Mouse (Mus musculus) hindbrain, embryonic 10.5 days (tissue): Measurements from ENCODE around the gene Lpp. TPM values are rescaled to one million over a fixed set of nuclear protein-coding genes. Genes with fewer than 3 reads are reported as not detected.

ENCODE experiments used
- DNase-seq: peaks from one replicate; pipeline ENCODE4 v3.0.0-alpha.2; 2017; ENCODE audit warnings: low spot score
- H3K27ac ChIP-seq: fragments of 300-500 bp; sonication (generic); 2 replicates; pipeline ENCODE4 v1.5.1; 2016; ENCODE audit warnings: mild to moderate bottlenecking, moderate library complexity
- H3K27me3 ChIP-seq: fragments of 300-500 bp; sonication (generic); 2 replicates; pipeline ENCODE4 v1.6.1; 2016; ENCODE audit warnings: mild to moderate bottlenecking; ENCODE audit not compliant: poor library complexity, insufficient read depth, severe bottlenecking
- H3K36me3 ChIP-seq: fragments of 300-500 bp; sonication (generic); 2 replicates; pipeline ENCODE4 v1.6.1; 2016; ENCODE audit warnings: mild to moderate bottlenecking, moderate library complexity
- H3K4me1 ChIP-seq: fragments of 300-500 bp; sonication (generic); replicated peaks from 2 replicates; pipeline ENCODE4 v1.6.1; 2016; ENCODE audit warnings: mild to moderate bottlenecking
- H3K4me3 ChIP-seq: fragments of 300-500 bp; sonication (generic); 2 replicates; pipeline ENCODE4 v1.5.1; 2016; ENCODE audit warnings: mild to moderate bottlenecking, moderate library complexity
- H3K9me3 ChIP-seq: fragments of 300-500 bp; sonication (generic); 2 replicates; pipeline ENCODE4 v1.6.1; 2016; ENCODE audit warnings: mild to moderate bottlenecking, moderate library complexity
- WGBS: fragments of 180-500 bp; shearing (Covaris S2); methylation state at CpG from one replicate; pipeline ENCODE4 v1.1.7; 2016; 5-methylcytosine and 5-hydroxymethylcytosine counted together
- polyA plus RNA-seq: library from polyadenylated mRNA; unstranded; fragments of >200 nt; fragmentation: Nextera tagmentation; extraction: Ambion mirVana; gene quantifications from 2 replicates; pipeline ENCODE4 v1.2.1, GENCODE M21; 2016

Gene Lpp
- polyA plus RNA-seq, 1 experiment from 2014 or later = 26.6 TPM

DNA sequence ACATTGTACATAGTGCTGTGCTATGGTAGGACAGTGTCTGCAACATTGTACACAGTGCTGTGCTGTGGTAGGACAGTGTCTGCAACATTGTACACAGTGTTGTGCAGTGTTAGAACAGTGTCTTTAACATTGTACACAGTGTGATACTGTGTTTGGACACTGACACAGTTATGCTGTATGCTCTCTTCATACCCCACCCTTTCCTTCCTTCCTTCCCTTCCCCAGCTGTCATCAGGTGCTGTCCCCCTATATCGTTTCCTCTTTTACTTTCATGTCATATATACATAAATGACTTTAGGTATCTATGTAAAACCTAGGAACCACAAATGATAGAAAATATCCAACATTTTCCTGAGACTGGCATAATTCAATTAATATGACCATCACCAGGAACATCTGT is 53.1 kb downstream of the Lpp start:
- WGBS = 88% methylated on average over 1 of the region's 1 CpGs
- peaks cover 58% of the 10 kb centered on the region for H3K4me1 ChIP-seq
- no peak for DNase-seq

GRCm38 (mm10) chr16:24447666-24448492 is 54.6 kb downstream of the Lpp start:
- 49% methylated on average over 7 of the region's 7 CpGs for WGBS
- no peak for DNase-seq
- H3K27ac ChIP-seq = peak overlapping the region; percentile 45; the same call in 1 of the 2 replicates
- peaks cover 47% of the 10 kb centered on the region for H3K4me1 ChIP-seq
- H3K4me3 ChIP-seq = no peak overlapping the region
- no peaks in the 10 kb centered on the region for H3K36me3 ChIP-seq
- H3K9me3 ChIP-seq = no peaks in the 10 kb centered on the region
- H3K27me3 ChIP-seq = no peaks in the 10 kb centered on the region

More for the DNA sequence above, 53.1 kb downstream of the Lpp start:
- Histone ChIP-seq H3K27ac (no peak overlapping the region), H3K36me3 (no peaks in the 10 kb centered on the region), H3K9me3 (no peaks in the 10 kb centered on the region), H3K4me3 (no peak overlapping the region), H3K27me3 (no peaks in the 10 kb centered on the region)

DNA sequence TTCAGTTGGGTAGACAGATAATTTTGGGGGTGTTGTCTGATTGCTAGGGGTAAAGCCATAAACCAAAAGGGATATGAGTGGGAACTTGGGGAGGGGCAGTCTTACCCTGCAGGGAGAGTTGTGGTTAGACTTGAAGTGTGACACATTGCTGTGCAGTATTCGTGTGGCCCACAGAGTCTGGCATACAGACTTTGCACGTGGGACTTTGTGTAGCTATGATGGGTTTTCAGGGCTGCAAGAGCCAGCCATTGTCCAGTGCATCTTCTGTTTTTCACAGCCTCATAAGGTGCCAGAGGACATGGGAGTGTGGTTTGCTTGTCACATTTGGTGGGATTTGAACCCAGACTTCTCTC is 55.2 kb downstream of the Lpp start:
- Histone ChIP-seq H3K27ac (0 out of 2 replicates have a peak overlapping the region, but pooled peaks have one; percentile 45), H3K36me3 (no peaks in the 10 kb centered on the region), H3K27me3 (no peaks in the 10 kb centered on the region), H3K4me3 (no peak overlapping the region), H3K9me3 (no peaks in the 10 kb centered on the region), H3K4me1 (peaks cover 42% of the 10 kb centered on the region)
- no peak for DNase-seq
- 80% methylated on average over 2 of the region's 2 CpGs for WGBS

GRCm38 (mm10) chr16:24449806-24450205 is 56.5 kb downstream of the Lpp start:
- Histone ChIP-seq H3K36me3 (no peaks in the 10 kb centered on the region), H3K27ac (peak overlapping the region; percentile 60), H3K4me3 (no peak overlapping the region), H3K9me3 (no peaks in the 10 kb centered on the region), H3K4me1 (peaks cover 37% of the 10 kb centered on the region), H3K27me3 (no peaks in the 10 kb centered on the region)
- peak; percentile 22 for DNase-seq
- 13% methylated on average over 8 of the region's 8 CpGs for WGBS

- Histone ChIP-seq H3K36me3 (no peaks in the 10 kb centered on the region), H3K4me1 (peaks cover 33% of the 10 kb centered on the region), H3K27me3 (no peaks in the 10 kb centered on the region), H3K9me3 (no peaks in the 10 kb centered on the region), H3K27ac (peak overlapping the region; percentile 60), H3K4me3 (no peak overlapping the region)
- WGBS = 64% methylated on average over 5 of the region's 5 CpGs
- no peak for DNase-seq
Observed at GRCm38 (mm10) chr16:24450256-24450655, 56.9 kb downstream of the Lpp start.

DNA sequence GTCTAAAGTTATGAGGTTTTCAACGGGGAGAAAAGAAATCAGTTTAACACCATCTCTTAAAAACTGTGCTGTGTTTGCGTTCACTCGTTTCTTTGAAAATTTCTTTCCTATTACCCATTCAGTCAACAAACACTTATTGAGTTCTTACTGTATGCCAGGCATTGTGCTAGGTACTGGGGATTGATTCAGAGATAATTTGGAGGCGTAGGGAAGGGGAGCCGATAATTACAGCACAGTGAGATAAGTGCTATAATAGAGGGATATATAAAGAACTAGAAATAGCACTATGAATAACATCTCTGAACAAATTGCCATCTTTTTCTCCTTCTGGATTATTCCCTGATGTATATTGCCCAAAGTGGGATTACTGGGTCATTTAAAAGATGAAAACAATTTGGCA is 57.8 kb downstream of the Lpp start:
- H3K4me1 ChIP-seq = peaks cover 30% of the 10 kb centered on the region
- H3K27ac ChIP-seq = no peak overlapping the region
- H3K9me3 ChIP-seq = no peaks in the 10 kb centered on the region

DNA sequence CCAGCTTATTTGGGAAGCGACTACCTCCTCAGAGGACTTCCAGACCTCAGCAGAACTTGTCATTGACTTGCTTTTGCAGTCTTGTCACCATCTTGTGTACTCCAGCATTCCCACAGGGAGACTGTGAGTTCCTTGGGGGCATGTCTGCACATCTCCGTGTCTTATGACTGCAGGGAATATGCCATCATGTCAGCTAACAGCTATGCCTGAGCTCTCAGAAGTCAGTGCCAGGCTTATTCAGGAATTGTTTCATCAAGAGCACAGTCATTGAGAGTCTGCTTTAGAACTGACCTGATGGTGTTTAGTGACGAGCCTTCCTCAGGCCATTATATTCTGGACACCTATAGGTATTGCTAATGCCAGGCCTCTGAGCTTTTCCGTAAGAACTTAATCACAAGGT is 60.2 kb downstream of the Lpp start:
- Histone ChIP-seq H3K9me3 (no peaks in the 10 kb centered on the region), H3K27ac (no peak overlapping the region), H3K4me1 (peaks cover 26% of the 10 kb centered on the region), H3K27me3 (no peaks in the 10 kb centered on the region), H3K36me3 (peaks cover 15% of the 10 kb centered on the region), H3K4me3 (no peak overlapping the region)
- no peak for DNase-seq
- 88% methylated on average over 4 of the region's 4 CpGs for WGBS

More for the DNA sequence above, 57.8 kb downstream of the Lpp start:
- Histone ChIP-seq H3K36me3 (no peaks in the 10 kb centered on the region), H3K27me3 (no peaks in the 10 kb centered on the region), H3K4me3 (no peak overlapping the region)
- 93% methylated on average over 5 of the region's 5 CpGs for WGBS
- no peak for DNase-seq

- peaks cover 19% of the 10 kb centered on the region for H3K36me3 ChIP-seq
- 29% methylated on average over 4 of the region's 4 CpGs for WGBS
- no peaks in the 10 kb centered on the region for H3K27me3 ChIP-seq
- peaks cover 17% of the 10 kb centered on the region for H3K4me1 ChIP-seq
- H3K27ac ChIP-seq = no peak overlapping the region
- H3K4me3 ChIP-seq = no peak overlapping the region
- no peak for DNase-seq
- H3K9me3 ChIP-seq = no peaks in the 10 kb centered on the region
Observed at GRCm38 (mm10) chr16:24454493-24454892, 61.2 kb downstream of the Lpp start.

DNA sequence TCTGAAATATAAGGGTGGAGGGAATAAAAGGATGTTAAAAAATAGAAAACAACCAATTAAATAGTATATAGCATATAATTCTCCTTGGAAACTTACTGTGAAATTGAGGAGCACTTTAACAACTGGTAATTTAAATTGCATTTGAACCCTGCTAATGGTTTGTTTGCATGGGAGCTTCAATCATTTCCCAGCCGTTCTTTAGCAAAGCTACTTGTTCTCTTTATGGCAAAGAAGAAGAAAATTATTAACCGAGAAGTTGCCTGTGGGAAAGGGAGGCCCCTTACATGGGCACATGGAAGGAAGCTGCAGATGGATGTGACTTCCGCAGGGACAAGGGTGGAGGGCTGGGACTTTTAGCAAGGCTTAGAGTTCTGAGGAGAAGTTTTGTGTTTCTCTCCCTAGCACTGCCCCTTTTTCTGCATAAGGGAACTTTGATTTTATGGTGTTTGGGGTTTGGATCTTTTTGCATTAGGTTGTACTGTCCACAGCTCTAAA is 62.1 kb downstream of the Lpp start:
- H3K27me3 ChIP-seq = no peaks in the 10 kb centered on the region
- H3K9me3 ChIP-seq = no peaks in the 10 kb centered on the region
- no peak overlapping the region for H3K4me3 ChIP-seq
- H3K27ac ChIP-seq = no peak overlapping the region
- peaks cover 8% of the 10 kb centered on the region for H3K4me1 ChIP-seq
- no peak for DNase-seq
- H3K36me3 ChIP-seq = peaks cover 19% of the 10 kb centered on the region
- 77% methylated on average over 3 of the region's 3 CpGs for WGBS

DNA sequence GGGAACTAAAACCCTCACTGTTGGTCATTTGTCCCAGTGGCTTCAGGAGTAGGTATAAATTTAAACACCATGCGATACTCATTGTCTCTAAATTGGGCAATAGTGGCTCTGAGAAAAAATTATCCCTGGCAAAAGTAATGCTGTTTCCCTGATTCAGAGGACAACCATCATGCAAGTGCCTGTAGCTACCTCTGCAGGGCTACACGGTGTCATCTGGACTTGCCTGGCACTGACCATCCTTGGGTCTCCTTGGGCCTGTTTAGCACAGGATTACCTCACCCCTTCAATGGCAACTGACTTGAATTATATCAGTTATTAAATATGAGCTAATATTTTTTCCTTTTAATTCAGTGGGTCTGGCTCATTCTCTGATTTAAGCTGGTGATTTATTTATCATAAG is 70.5 kb downstream of the Lpp start:
- Histone ChIP-seq H3K4me1 (0 out of 2 replicates have a peak, but pooled peaks cover under 1% of the 10 kb centered on the region), H3K27ac (no peak overlapping the region), H3K27me3 (no peaks in the 10 kb centered on the region), H3K4me3 (no peak overlapping the region), H3K9me3 (no peaks in the 10 kb centered on the region), H3K36me3 (peaks cover 1% of the 10 kb centered on the region; the same call in 1 of the 2 replicates)
- WGBS = 90% methylated on average over 2 of the region's 2 CpGs
- no peak for DNase-seq

DNA sequence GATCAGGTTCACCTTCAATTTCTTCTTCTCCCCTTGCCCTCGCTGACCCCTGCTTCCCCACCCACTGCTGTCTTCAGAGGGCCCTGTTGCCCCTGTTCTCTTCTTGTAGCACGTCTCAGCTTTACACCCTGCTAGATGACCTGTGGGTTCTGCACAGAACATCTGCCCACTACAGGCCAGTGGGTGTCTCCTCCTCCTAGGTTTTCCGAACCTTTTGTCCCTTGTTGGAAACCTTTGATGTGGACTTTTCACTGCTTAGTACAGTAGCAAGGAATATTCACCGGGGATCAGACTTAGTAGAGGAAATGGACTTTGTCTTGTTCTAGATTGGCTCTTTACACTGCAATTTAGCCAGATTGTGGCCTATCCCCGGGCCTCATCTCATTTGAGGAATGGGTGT is 71.1 kb downstream of the Lpp start:
- Histone ChIP-seq H3K4me1 (0 out of 2 replicates have a peak, but pooled peaks cover 6% of the 10 kb centered on the region), H3K27me3 (no peaks in the 10 kb centered on the region), H3K36me3 (no peaks in the 10 kb centered on the region), H3K9me3 (no peaks in the 10 kb centered on the region), H3K4me3 (no peak overlapping the region), H3K27ac (no peak overlapping the region)
- DNase-seq = no peak
- WGBS = 74% methylated on average over 5 of the region's 5 CpGs

GRCm38 (mm10) chr16:24465633-24466032 is 72.3 kb downstream of the Lpp start:
- Histone ChIP-seq H3K4me1 (0 out of 2 replicates have a peak, but pooled peaks cover 11% of the 10 kb centered on the region), H3K27ac (no peak overlapping the region), H3K27me3 (no peaks in the 10 kb centered on the region), H3K9me3 (no peaks in the 10 kb centered on the region), H3K4me3 (no peak overlapping the region), H3K36me3 (no peaks in the 10 kb centered on the region)
- no peak for DNase-seq
- WGBS = 90% methylated on average over 5 of the region's 5 CpGs

- H3K36me3 ChIP-seq = no peaks in the 10 kb centered on the region
- H3K27me3 ChIP-seq = no peaks in the 10 kb centered on the region
- no peak overlapping the region for H3K4me3 ChIP-seq
- no peak for DNase-seq
- WGBS = 91% methylated on average over 17 of the region's 17 CpGs
- H3K9me3 ChIP-seq = no peaks in the 10 kb centered on the region
- no peak overlapping the region for H3K27ac ChIP-seq
- peaks cover 19% of the 10 kb centered on the region; the same call in 1 of the 2 replicates for H3K4me1 ChIP-seq
Observed at GRCm38 (mm10) chr16:24467544-24468290, 74.4 kb downstream of the Lpp start.
